Mouse (Mus musculus) myocyte (in vitro differentiated cells): ENCODE data around the gene Rcn2.

Source experiments
- E2F4 ChIP-seq: IDR thresholded peaks from one replicate; pipeline ENCODE4 v1.6.1; 2011; ENCODE audit warnings: mild to moderate bottlenecking, control low read depth, moderate library complexity; ENCODE audit not compliant: insufficient read depth
- MYOD1 ChIP-seq, 3 experiments: IDR thresholded peaks; one replicate each; pipeline ENCODE4 v1.6.1; 2011; ENCODE audit warnings: control low read depth in 2 of 3, low read depth in 2 of 3, mild to moderate bottlenecking in 2 of 3, moderate library complexity in 1 of 3; ENCODE audit not compliant: insufficient read length in 2 of 3, control insufficient read depth in 1 of 3
- MYOG ChIP-seq, 3 experiments: IDR thresholded peaks; one replicate each; pipeline ENCODE4 v1.6.1; 2011; ENCODE audit warnings: control low read depth in 2 of 3, low read depth in 2 of 3, mild to moderate bottlenecking in 2 of 3; ENCODE audit not compliant: insufficient read length in 2 of 3, control insufficient read depth in 1 of 3, insufficient read depth in 1 of 3
- POLR2A ChIP-seq: IDR thresholded peaks from one replicate; pipeline ENCODE4 v1.6.1; 2011; ENCODE audit warnings: low read depth, mild to moderate bottlenecking, control low read depth, moderate library complexity; ENCODE audit not compliant: insufficient read length
- POLR2AphosphoS2 ChIP-seq: IDR thresholded peaks from one replicate; pipeline ENCODE4 v1.6.1; 2011; ENCODE audit warnings: low read depth, control low read depth; ENCODE audit not compliant: insufficient read length
- REST ChIP-seq: IDR thresholded peaks from one replicate; pipeline ENCODE4 v1.6.1; 2011; ENCODE audit warnings: mild to moderate bottlenecking, control low read depth, moderate library complexity; ENCODE audit not compliant: insufficient read depth, insufficient read length
- TCF12 ChIP-seq: IDR thresholded peaks from one replicate; pipeline ENCODE4 v1.6.1; 2011; ENCODE audit warnings: mild to moderate bottlenecking, control low read depth; ENCODE audit not compliant: poor library complexity, insufficient read depth, severe bottlenecking

DNA sequence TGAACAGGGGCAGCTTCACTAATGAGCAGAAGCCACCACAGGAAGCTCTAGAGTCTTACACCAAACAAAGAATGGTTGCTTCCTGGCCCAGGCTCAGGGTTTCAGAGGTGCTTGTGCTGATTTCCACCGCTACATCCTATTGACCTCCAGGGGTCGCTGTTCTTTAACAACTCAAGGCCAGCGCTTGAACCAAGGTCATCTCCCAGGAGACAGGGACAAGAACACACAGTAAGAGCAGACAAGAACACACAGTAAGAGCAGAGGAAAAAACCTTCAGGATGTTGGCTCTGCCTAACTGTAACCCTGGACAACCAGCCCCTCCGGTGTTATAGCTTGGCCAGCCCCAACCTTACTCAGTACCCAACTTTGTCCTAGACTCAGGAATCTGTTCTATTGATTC lies 33.6 kb downstream of the Rcn2 start:
- TF ChIP-seq POLR2A (no peak), TCF12 (no peak), MYOD1 (IDR thresholded peaks at IDR 0.05; ENCODE audit: control insufficient read depth in 1 of 3, insufficient read length in 2 of 3, low read depth in 2 of 3) (no peak), E2F4 (no peak), POLR2AphosphoS2 (no peak), MYOG (IDR thresholded peaks at IDR 0.05; ENCODE audit: control insufficient read depth in 1 of 3, insufficient read depth in 1 of 3, insufficient read length in 2 of 3, low read depth in 2 of 3) (no peak), REST (no peak)
